Mouse (Mus musculus) midbrain, postnatal 0 days (tissue): ENCODE results near the gene Ccdc92. TPM values are rescaled to one million over a fixed set of nuclear protein-coding genes. Genes with fewer than 3 reads are reported as not detected.

ENCODE experiments used
- ATAC-seq: fragments of 200-750 bp; cut with Nextera tagmentation; 2 replicates; pipeline ENCODE4 v1.8.0; 2017; ENCODE audit warnings: moderate number of reproducible peaks, mild to moderate bottlenecking, moderate TSS enrichment, moderate library complexity; ENCODE audit not compliant: low FRiP score
- DNase-seq: peaks from one replicate; pipeline ENCODE4 v3.0.0-alpha.2; 2015; ENCODE audit warnings: low spot score
- H3K27ac ChIP-seq: fragments of 300-500 bp; sonication (generic); 2 replicates; pipeline ENCODE4 v1.5.1; 2014; ENCODE audit warnings: low read depth, mild to moderate bottlenecking, low read length, mixed read lengths
- H3K27me3 ChIP-seq: fragments of 300-500 bp; sonication (generic); 2 replicates; pipeline ENCODE4 v1.6.1; 2014; ENCODE audit warnings: low read length, control low read depth, mixed read lengths; ENCODE audit not compliant: insufficient read depth
- H3K36me3 ChIP-seq: fragments of 300-500 bp; sonication (generic); 2 replicates; pipeline ENCODE4 v1.6.1; 2014; ENCODE audit warnings: low read length, control low read depth, mixed read lengths; ENCODE audit not compliant: insufficient read depth
- H3K4me1 ChIP-seq: fragments of 300-500 bp; sonication (generic); 2 replicates; pipeline ENCODE4 v1.6.1; 2014; ENCODE audit warnings: mild to moderate bottlenecking, control low read depth, antibody characterized with exemption, low read length, mixed read lengths; ENCODE audit not compliant: insufficient read depth
- H3K4me2 ChIP-seq: fragments of 300-500 bp; sonication (generic); 2 replicates; pipeline ENCODE4 v1.6.1; 2014; ENCODE audit warnings: low read depth, mild to moderate bottlenecking, low read length, mixed read lengths; ENCODE audit not compliant: poor library complexity, severe bottlenecking
- H3K4me3 ChIP-seq: fragments of 300-500 bp; sonication (generic); 2 replicates; pipeline ENCODE4 v1.5.1; 2014; ENCODE audit warnings: low read depth, mild to moderate bottlenecking, low read length, moderate library complexity
- H3K9ac ChIP-seq: fragments of 300-500 bp; sonication (generic); replicated peaks from 2 replicates; pipeline ENCODE4 v1.6.1; 2014; ENCODE audit warnings: mild to moderate bottlenecking, low read length, moderate library complexity, mixed read lengths; ENCODE audit not compliant: poor library complexity, severe bottlenecking
- H3K9me3 ChIP-seq: fragments of 300-500 bp; sonication (generic); 2 replicates; pipeline ENCODE4 v1.6.1; 2016; ENCODE audit warnings: low read length, control low read depth
- CTCF ChIP-seq: IDR thresholded peaks from 2 replicates; pipeline ENCODE4 v1.5.1; 2016; ENCODE audit warnings: antibody characterized with exemption, mild to moderate bottlenecking
- WGBS: fragments of 180-500 bp; shearing (Covaris S2); extraction: QIAGEN DNeasy Blood & Tissue Kit; methylation state at CpG from one replicate; pipeline ENCODE4 v1.1.7; 2014; 5-methylcytosine and 5-hydroxymethylcytosine counted together
- polyA plus RNA-seq: library from polyadenylated mRNA; unstranded; fragments of >200 nt; fragmentation: Nextera tagmentation; extraction: Ambion mirVana; gene quantifications from 2 replicates; pipeline ENCODE4 v1.2.1, GENCODE M21; 2015
- total RNA-seq: library from RNA; depleted of rRNA; stranded (reverse); fragments of >200 nt; gene quantifications from 2 replicates; pipeline ENCODE4 v1.2.3, GENCODE M21; 2014

Ccdc92 gene
- total and polyA plus RNA-seq, 2 experiments from 2014 or later, result 39.9 to 57.8 TPM

- Histone ChIP-seq H3K27ac (no peak overlapping the region), H3K9me3 (no peaks in the 10 kb centered on the region), H3K4me2 (no peak overlapping the region), H3K4me3 (no peak overlapping the region), H3K36me3 (peaks cover 6% of the 10 kb centered on the region), H3K27me3 (no peaks in the 10 kb centered on the region), H3K9ac (no peak overlapping the region), H3K4me1 (peaks cover 6% of the 10 kb centered on the region; the same call in 1 of the 2 replicates)
- 86% methylated on average over 6 of the region's 6 CpGs for WGBS
- no peak for DNase-seq
- ATAC-seq, result no peak
- TF ChIP-seq CTCF, result no peak
These were observed 17.6 kb upstream of the Ccdc92 start for GRCm38 (mm10) chr5:124879801-124880200.

- ATAC-seq, result no peak
- 83% methylated on average over 4 of the region's 4 CpGs for WGBS
- H3K4me2 ChIP-seq, result no peak overlapping the region
These were observed 17.0 kb upstream of the Ccdc92 start for GRCm38 (mm10) chr5:124879251-124879650.

GRCm38 (mm10) chr5:124873890-124874601 is 11.8 kb upstream of the Ccdc92 start:
- no peak for TF ChIP-seq CTCF
- no peak overlapping the region for H3K9ac ChIP-seq
- ATAC-seq (no peak), DNase-seq (no peak)
- no peak overlapping the region for H3K27ac ChIP-seq
- H3K4me3 ChIP-seq, result no peak overlapping the region
- peaks cover 6% of the 10 kb centered on the region; the same call in 1 of the 2 replicates for H3K4me1 ChIP-seq
- H3K4me2 ChIP-seq, result no peak overlapping the region
- no peaks in the 10 kb centered on the region for H3K9me3 ChIP-seq
- peaks cover 4% of the 10 kb centered on the region for H3K36me3 ChIP-seq
- no peaks in the 10 kb centered on the region for H3K27me3 ChIP-seq
- WGBS, result 88% methylated on average over 6 of the region's 6 CpGs

More at GRCm38 (mm10) chr5:124879251-124879650, 17.0 kb upstream of the Ccdc92 start:
- Histone ChIP-seq H3K4me1 (peaks cover 6% of the 10 kb centered on the region; the same call in 1 of the 2 replicates), H3K4me3 (no peak overlapping the region), H3K9me3 (no peaks in the 10 kb centered on the region), H3K27ac (no peak overlapping the region), H3K27me3 (no peaks in the 10 kb centered on the region), H3K36me3 (peaks cover 4% of the 10 kb centered on the region), H3K9ac (no peak overlapping the region)
- no peak for DNase-seq
- TF ChIP-seq CTCF, result no peak

- Histone ChIP-seq H3K4me1 (peaks cover 6% of the 10 kb centered on the region; the same call in 1 of the 2 replicates), H3K4me2 (no peak overlapping the region), H3K9ac (no peak overlapping the region), H3K4me3 (no peak overlapping the region), H3K27ac (no peak overlapping the region), H3K9me3 (no peaks in the 10 kb centered on the region), H3K36me3 (peaks cover 4% of the 10 kb centered on the region), H3K27me3 (no peaks in the 10 kb centered on the region)
- 82% methylated on average over 3 of the region's 3 CpGs for WGBS
- no peak for TF ChIP-seq CTCF
- ATAC-seq (no peak), DNase-seq (no peak)
These were observed 10.9 kb upstream of the Ccdc92 start for GRCm38 (mm10) chr5:124873096-124873495.

- Histone ChIP-seq H3K36me3 (peaks cover 4% of the 10 kb centered on the region), H3K4me2 (no peak overlapping the region), H3K27me3 (no peaks in the 10 kb centered on the region), H3K9ac (no peak overlapping the region), H3K4me3 (no peak overlapping the region), H3K4me1 (no peaks in the 10 kb centered on the region; the same call in 1 of the 2 replicates), H3K27ac (no peak overlapping the region), H3K9me3 (no peaks in the 10 kb centered on the region)
- 68% methylated on average over 2 of the region's 2 CpGs for WGBS
- no peak for TF ChIP-seq CTCF
- ATAC-seq (no peak), DNase-seq (no peak)
These were observed 9.8 kb upstream of the Ccdc92 start for GRCm38 (mm10) chr5:124872033-124872432.

GRCm38 (mm10) chr5:124868981-124869380 is 6.8 kb upstream of the Ccdc92 start:
- WGBS, result 30% methylated on average over 4 of the region's 4 CpGs
- H3K27ac ChIP-seq, result no peak overlapping the region
- H3K4me1 ChIP-seq, result peaks cover 4% of the 10 kb centered on the region; the same call in 1 of the 2 replicates
- ATAC-seq (no peak), DNase-seq (peak; percentile 81)
- H3K27me3 ChIP-seq, result no peaks in the 10 kb centered on the region
- H3K9ac ChIP-seq, result no peak overlapping the region
- H3K36me3 ChIP-seq, result peaks cover 2% of the 10 kb centered on the region; the same call in 1 of the 2 replicates
- H3K4me2 ChIP-seq, result no peak overlapping the region
- peak; percentile 83 for TF ChIP-seq CTCF
- H3K4me3 ChIP-seq, result no peak overlapping the region
- no peaks in the 10 kb centered on the region for H3K9me3 ChIP-seq
